Mouse (Mus musculus): ENCODE measurements around the gene Pidd1. TPM values are rescaled to one million over a fixed set of nuclear protein-coding genes. Genes with fewer than 3 reads are reported as not detected.

The Pidd1 gene
- polyA plus RNA-seq, 1 experiment from 2014 or later = 7.6 TPM

- 0 out of 2 replicates have a peak, but pooled peaks cover 4% of the 10 kb centered on the region for H3K27me3 ChIP-seq (replicated peaks)
- H3K4me2 ChIP-seq (replicated peaks) = no peak overlapping the region
- H3K4me3 ChIP-seq (replicated peaks) = no peak overlapping the region
- WGBS = 98% methylated on average over 10 of the region's 10 CpGs
- no peaks in the 10 kb centered on the region for H3K9me3 ChIP-seq
- H3K27ac ChIP-seq = no peak overlapping the region
- H3K36me3 ChIP-seq = peaks cover 22% of the 10 kb centered on the region
- ATAC-seq = no peak
- H3K9ac ChIP-seq = no peak overlapping the region
- peaks cover 43% of the 10 kb centered on the region for H3K4me1 ChIP-seq (replicated peaks)
These were observed 26.8 kb upstream of the Pidd1 start for GRCm38 (mm10) chr7:141470637-141470944.

GRCm38 (mm10) chr7:141469901-141470636 lies 26.2 kb upstream of the Pidd1 start:
- no peak overlapping the region for H3K27ac ChIP-seq
- H3K4me3 ChIP-seq (replicated peaks) = no peak overlapping the region
- ATAC-seq = no peak
- H3K9me3 ChIP-seq = no peaks in the 10 kb centered on the region
- H3K4me1 ChIP-seq (replicated peaks) = peaks cover 46% of the 10 kb centered on the region
- WGBS = 90% methylated on average over 18 of the region's 18 CpGs
- peaks cover 4% of the 10 kb centered on the region; the same call in 1 of the 2 replicates for H3K27me3 ChIP-seq (replicated peaks)
- peak overlapping the region; percentile 82; the same call in 1 of the 2 replicates for H3K9ac ChIP-seq
- 0 out of 2 replicates have a peak overlapping the region, but pooled peaks have one; percentile 86 for H3K4me2 ChIP-seq (replicated peaks)
- H3K36me3 ChIP-seq = peaks cover 22% of the 10 kb centered on the region

GRCm38 (mm10) chr7:141469352-141469751 lies 25.5 kb upstream of the Pidd1 start:
- 85% methylated on average over 6 of the region's 6 CpGs for WGBS
- Histone ChIP-seq H3K27ac (peak overlapping the region; percentile 89), H3K36me3 (peaks cover 22% of the 10 kb centered on the region), H3K4me3 (replicated peaks) (peak overlapping the region; percentile 82; the same call in 1 of the 2 replicates), H3K4me2 (replicated peaks) (peak overlapping the region; percentile 86), H3K4me1 (replicated peaks) (peaks cover 51% of the 10 kb centered on the region), H3K27me3 (replicated peaks) (peaks cover 12% of the 10 kb centered on the region), H3K9me3 (no peaks in the 10 kb centered on the region), H3K9ac (peak overlapping the region; percentile 82)
- no peak for ATAC-seq

GRCm38 (mm10) chr7:141468522-141469211 lies 24.8 kb upstream of the Pidd1 start:
- Histone ChIP-seq H3K4me3 (replicated peaks) (peak overlapping the region; percentile 82), H3K27me3 (replicated peaks) (peaks cover 18% of the 10 kb centered on the region), H3K27ac (peak overlapping the region; percentile 89), H3K9me3 (no peaks in the 10 kb centered on the region), H3K9ac (peak overlapping the region; percentile 82), H3K36me3 (peaks cover 22% of the 10 kb centered on the region), H3K4me2 (replicated peaks) (peak overlapping the region; percentile 86), H3K4me1 (replicated peaks) (peaks cover 47% of the 10 kb centered on the region)
- ATAC-seq = peak; percentile 74
- 3% methylated on average over 8 of the region's 8 CpGs for WGBS

- H3K27me3 ChIP-seq (replicated peaks) = peaks cover 24% of the 10 kb centered on the region
- peak overlapping the region; percentile 82 for H3K9ac ChIP-seq
- peak overlapping the region; percentile 86 for H3K4me2 ChIP-seq (replicated peaks)
- H3K36me3 ChIP-seq = peaks cover 22% of the 10 kb centered on the region
- peak; percentile 27 for ATAC-seq
- no peaks in the 10 kb centered on the region for H3K9me3 ChIP-seq
- 11% methylated on average over 5 of the region's 5 CpGs for WGBS
- peak overlapping the region; percentile 89 for H3K27ac ChIP-seq
- peaks cover 42% of the 10 kb centered on the region for H3K4me1 ChIP-seq (replicated peaks)
- peak overlapping the region; percentile 82 for H3K4me3 ChIP-seq (replicated peaks)
These were observed 24.3 kb upstream of the Pidd1 start for GRCm38 (mm10) chr7:141468164-141468521.

GRCm38 (mm10) chr7:141467230-141468030 lies 23.6 kb upstream of the Pidd1 start, which contains the start of gene Cd151:
Gene Cd151, plus strand, starts transcription at chr7:141467392.
- peaks cover 30% of the 10 kb centered on the region for H3K27me3 ChIP-seq (replicated peaks)
- 2% methylated on average over 52 of the region's 52 CpGs for WGBS
- no peaks in the 10 kb centered on the region for H3K9me3 ChIP-seq

GRCm38 (mm10) chr7:141466607-141467148 lies 22.9 kb upstream of the Pidd1 start:
- H3K27me3 ChIP-seq (replicated peaks) = peaks cover 38% of the 10 kb centered on the region
- H3K4me2 ChIP-seq (replicated peaks) = peak overlapping the region; percentile 86
- WGBS = 65% methylated on average over 10 of the region's 10 CpGs
- no peak for ATAC-seq
- H3K36me3 ChIP-seq = peaks cover 19% of the 10 kb centered on the region
- peaks cover 48% of the 10 kb centered on the region for H3K4me1 ChIP-seq (replicated peaks)
- H3K27ac ChIP-seq = peak overlapping the region; percentile 59; the same call in 1 of the 2 replicates
- no peaks in the 10 kb centered on the region for H3K9me3 ChIP-seq
- H3K4me3 ChIP-seq (replicated peaks) = peak overlapping the region; percentile 82
- H3K9ac ChIP-seq = peak overlapping the region; percentile 82; the same call in 1 of the 2 replicates

More at GRCm38 (mm10) chr7:141467230-141468030, 23.6 kb upstream of the Pidd1 start, which contains the start of gene Cd151:
- Histone ChIP-seq H3K27ac (peak within 1 kb of the TSS; percentile 89), H3K4me1 (replicated peaks) (peaks cover 42% of the 10 kb centered on the region), H3K4me2 (replicated peaks) (peak within 1 kb of the TSS; percentile 86), H3K36me3 (peaks cover 19% of the 10 kb centered on the region), H3K4me3 (replicated peaks) (peak within 1 kb of the TSS; percentile 82), H3K9ac (peak within 1 kb of the TSS; percentile 82)
- peak; percentile 88 for ATAC-seq

- Histone ChIP-seq H3K36me3 (peaks cover 13% of the 10 kb centered on the region), H3K9me3 (no peaks in the 10 kb centered on the region), H3K9ac (no peak overlapping the region), H3K4me2 (replicated peaks) (no peak overlapping the region), H3K27ac (no peak overlapping the region), H3K27me3 (replicated peaks) (peaks cover 44% of the 10 kb centered on the region), H3K4me1 (replicated peaks) (peaks cover 54% of the 10 kb centered on the region), H3K4me3 (replicated peaks) (no peak overlapping the region)
- WGBS = 83% methylated on average over 7 of the region's 7 CpGs
- no peak for ATAC-seq
These were observed 22.2 kb upstream of the Pidd1 start for GRCm38 (mm10) chr7:141466045-141466394.

GRCm38 (mm10) chr7:141465388-141466044 lies 21.7 kb upstream of the Pidd1 start:
- peak overlapping the region; percentile 21; the same call in 1 of the 2 replicates for H3K9ac ChIP-seq
- no peak overlapping the region for H3K4me2 ChIP-seq (replicated peaks)
- ATAC-seq = no peak
- peaks cover 47% of the 10 kb centered on the region for H3K27me3 ChIP-seq (replicated peaks)
- H3K4me1 ChIP-seq (replicated peaks) = peaks cover 58% of the 10 kb centered on the region
- 34% methylated on average over 10 of the region's 10 CpGs for WGBS
- H3K27ac ChIP-seq = no peak overlapping the region
- no peak overlapping the region for H3K4me3 ChIP-seq (replicated peaks)
- peaks cover 8% of the 10 kb centered on the region for H3K36me3 ChIP-seq
- H3K9me3 ChIP-seq = no peaks in the 10 kb centered on the region

- H3K9me3 ChIP-seq = no peaks in the 10 kb centered on the region
- H3K4me2 ChIP-seq (replicated peaks) = peak overlapping the region; percentile 52
- peak overlapping the region; percentile 11; the same call in 1 of the 2 replicates for H3K4me3 ChIP-seq (replicated peaks)
- no peak for ATAC-seq
- H3K4me1 ChIP-seq (replicated peaks) = peaks cover 60% of the 10 kb centered on the region
- H3K27me3 ChIP-seq (replicated peaks) = peaks cover 47% of the 10 kb centered on the region
- no peak overlapping the region for H3K27ac ChIP-seq
- peak overlapping the region; percentile 27; the same call in 1 of the 2 replicates for H3K9ac ChIP-seq
- 0 out of 2 replicates have a peak, but pooled peaks cover under 1% of the 10 kb centered on the region for H3K36me3 ChIP-seq
- WGBS = 11% methylated on average over 38 of the region's 38 CpGs
These were observed 20.9 kb upstream of the Pidd1 start for GRCm38 (mm10) chr7:141464603-141465201.

Measured in intestine, embryonic 15.5 days (tissue).